Mouse (Mus musculus): ENCODE measurements at regions not wholly inside any gene's neighbourhood (a gene's known extent, or its start where the extent isn't known, plus 50 kb on each side); places are given as distances from the start of the nearest gene placed in this dataset.

DNA sequence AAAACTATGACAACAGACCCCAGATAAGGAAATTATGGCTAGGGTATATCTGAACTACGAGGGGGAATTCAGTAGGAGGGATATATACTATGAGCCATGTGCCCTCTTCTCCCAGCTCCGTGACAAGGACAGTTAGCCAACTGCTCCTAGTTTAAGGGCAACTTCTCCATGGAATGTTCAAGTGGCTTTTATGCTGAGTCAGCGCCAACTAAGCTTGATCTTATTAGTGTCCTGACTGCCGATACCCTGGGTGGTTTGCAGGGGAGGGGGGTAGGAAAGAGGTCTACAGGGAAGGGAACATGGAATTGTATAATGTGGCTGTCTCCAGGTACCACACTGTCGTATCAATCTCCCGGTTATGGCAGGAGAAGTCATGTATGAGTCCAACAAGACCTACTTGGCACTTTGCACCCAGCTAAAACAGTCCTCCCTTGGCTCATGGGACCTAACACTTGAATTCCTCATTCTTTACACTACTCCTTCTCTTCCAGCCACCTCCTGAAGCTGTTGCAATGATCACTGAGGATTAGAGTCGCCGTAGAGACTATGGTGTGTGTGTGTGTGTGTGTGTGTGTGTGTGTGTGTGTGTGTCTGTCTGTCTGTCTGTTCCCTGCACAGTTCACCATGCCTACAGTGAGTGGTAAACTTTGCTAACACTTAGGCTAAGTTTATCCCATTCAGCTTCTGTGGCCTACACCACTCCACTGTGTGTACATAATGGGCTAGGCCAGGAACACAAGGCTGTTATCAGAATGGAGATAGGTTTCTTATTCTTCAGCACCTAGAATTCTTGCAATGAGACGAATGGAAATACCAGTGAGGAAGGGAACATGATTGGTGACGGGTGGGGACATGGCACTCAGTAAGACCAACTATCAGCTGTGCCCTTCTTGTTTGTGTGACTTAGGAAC lies 1251.1 kb upstream of the A1bg start:
- DNase-seq = no peak

- DNase-seq = no peak
Observed at GRCm38 (mm10) chr15:62171632-62172031, 1248.8 kb upstream of the A1bg start.

GRCm38 (mm10) chr15:62171167-62171566 lies 1248.4 kb upstream of the A1bg start:
- DNase-seq = no peak

DNA sequence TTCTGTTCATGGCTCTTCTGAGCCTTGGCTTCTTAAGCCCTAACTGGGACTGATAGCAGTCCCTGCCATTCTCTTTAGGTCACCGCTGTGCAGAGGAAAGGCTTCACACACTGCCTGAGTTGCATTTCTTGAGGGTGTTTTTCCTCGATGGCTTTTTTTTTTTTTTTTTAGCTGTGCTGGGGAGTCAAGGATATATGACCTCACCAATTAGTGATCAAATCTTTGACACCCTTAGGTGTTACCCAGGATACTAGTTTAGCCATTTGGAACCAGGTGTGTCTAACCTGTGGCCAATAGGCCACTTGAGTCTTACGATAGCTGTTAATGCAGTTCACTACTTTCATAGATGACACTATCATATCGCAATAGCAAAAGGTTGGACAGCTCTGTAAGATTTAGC lies 1247.5 kb upstream of the A1bg start:
- DNase-seq = no peak

GRCm38 (mm10) chr15:62169591-62170019 lies 1246.8 kb upstream of the A1bg start:
- no peak for DNase-seq

DNA sequence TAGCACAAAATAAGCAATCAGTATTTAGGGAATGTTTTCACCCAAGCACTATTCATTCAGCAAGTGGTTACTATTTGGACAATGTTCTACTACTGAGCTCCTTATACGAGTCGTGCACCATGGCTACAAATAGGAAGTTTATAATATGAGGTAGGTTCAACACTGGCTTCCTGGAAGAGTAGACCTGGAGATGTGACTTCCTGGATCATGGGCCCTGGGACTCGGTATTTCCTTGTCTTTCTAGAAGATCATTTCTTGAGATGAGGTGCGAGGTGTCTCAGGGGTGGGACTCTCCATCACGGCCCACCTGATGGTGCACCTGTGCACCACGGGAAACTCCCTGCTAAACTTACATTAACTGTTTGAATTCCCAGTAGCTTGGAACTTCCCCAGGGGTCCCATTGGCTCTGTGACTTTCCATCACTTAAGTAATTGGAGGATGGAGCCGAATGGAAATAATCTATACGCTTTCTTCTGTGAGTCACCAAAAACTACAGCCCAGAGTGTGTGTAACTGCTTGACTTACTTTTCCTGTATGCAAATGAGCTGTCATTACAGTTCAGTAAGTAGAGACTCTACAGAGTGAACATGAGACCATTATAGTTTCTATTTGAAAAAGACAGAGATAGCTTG lies 1246.3 kb upstream of the A1bg start:
- DNase-seq = no peak

GRCm38 (mm10) chr15:62168522-62168921 lies 1245.7 kb upstream of the A1bg start:
- no peak for DNase-seq

DNA sequence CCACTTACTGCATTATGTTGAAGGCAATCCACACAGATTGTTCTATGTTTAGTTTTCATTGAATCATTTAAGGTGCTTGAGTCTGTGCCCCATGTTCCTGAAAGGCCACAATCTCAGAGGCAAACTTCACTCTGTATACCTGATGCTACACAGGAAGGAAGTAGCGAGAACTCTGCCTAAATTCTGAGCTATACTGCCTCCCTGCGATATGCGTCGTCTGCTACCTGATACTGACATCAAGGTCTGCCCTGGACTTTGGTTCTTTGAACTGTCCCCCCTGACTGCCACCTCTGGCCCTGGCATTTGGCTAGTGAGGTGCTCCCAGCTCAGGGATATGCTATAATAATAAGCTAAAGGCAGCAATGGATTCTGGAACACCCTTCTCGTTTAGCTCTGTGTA lies 1244.0 kb upstream of the A1bg start:
- no peak for DNase-seq

GRCm38 (mm10) chr15:62165826-62166500 lies 1243.2 kb upstream of the A1bg start:
- DNase-seq = no peak

DNA sequence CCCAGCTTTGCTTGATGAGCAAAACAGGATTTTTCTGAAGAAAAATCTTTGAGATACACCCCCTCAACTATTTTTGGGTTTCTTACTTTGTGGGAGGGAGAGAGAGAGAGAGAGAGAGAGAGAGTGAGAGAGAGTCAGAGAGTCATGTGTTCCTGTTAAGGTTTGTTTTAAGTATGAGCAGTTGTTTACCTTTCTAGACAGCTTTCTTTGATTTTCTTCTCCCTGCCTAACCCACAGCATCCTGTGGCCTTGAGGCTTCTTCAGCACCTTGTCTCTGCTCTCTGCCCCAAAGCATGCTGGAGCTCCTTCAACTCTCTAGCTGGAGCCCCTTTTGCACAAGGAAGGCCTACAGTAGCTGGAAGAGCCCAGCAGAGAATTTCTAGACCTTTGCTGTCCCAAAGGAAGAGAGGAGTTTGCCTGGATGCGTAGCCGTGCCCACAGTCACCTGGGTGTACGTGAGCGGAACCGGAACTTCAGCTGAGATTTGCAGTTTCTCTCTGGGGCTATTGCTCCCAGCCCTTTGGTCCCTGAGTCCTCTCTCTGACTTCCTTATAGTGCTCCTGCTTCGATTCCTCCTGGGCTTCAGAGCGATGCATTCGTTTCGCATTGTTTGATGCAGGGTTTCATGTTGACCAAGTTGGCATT lies 1242.1 kb upstream of the A1bg start:
- no peak for DNase-seq

DNA sequence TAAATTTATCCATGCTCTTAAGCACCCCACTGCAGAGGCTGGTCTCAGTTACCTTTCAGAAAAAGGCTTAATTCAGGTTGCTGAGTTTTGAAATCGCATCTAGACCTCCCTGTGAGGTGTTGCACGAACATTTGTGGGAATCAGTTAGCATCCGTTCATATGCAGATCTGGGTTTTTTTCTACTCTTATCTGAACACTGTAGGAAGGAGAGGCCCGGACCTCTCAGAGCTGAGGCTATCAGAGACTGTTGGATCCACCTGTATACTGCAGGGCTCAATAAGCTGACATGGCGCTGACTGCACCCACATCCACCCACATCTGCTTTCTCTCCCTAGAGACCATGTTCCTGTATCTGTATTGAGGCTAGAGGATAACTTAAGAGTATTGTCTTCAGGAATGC lies 1240.4 kb upstream of the A1bg start:
- no peak for DNase-seq

DNA sequence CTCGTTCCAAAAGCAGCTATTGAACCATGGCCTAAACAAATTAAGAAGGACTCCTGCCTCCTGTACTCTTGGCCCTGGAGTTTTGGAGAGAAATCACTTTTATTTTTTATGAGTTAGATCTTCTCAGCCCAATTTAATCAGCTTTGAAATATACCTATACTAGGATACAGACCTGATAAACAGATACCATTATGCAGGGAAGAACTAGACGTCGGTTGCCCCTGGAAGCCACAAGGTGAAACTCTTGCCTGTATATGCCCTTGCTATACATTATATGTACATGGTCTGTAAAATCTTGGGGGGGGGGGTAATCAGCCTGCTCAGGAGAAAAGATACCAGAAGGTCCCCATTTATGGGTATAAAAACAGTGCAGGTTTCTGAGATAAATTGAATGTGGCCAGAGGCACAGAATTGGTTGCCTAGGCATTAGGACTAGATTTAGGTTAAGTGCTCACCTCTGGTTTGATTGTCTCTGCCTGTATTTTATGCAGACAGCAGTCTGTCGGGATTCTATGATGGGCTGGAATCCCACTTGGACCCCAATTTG lies 1239.9 kb upstream of the A1bg start:
- DNase-seq = peak in 1 of 2 experiments; percentile 62

DNA sequence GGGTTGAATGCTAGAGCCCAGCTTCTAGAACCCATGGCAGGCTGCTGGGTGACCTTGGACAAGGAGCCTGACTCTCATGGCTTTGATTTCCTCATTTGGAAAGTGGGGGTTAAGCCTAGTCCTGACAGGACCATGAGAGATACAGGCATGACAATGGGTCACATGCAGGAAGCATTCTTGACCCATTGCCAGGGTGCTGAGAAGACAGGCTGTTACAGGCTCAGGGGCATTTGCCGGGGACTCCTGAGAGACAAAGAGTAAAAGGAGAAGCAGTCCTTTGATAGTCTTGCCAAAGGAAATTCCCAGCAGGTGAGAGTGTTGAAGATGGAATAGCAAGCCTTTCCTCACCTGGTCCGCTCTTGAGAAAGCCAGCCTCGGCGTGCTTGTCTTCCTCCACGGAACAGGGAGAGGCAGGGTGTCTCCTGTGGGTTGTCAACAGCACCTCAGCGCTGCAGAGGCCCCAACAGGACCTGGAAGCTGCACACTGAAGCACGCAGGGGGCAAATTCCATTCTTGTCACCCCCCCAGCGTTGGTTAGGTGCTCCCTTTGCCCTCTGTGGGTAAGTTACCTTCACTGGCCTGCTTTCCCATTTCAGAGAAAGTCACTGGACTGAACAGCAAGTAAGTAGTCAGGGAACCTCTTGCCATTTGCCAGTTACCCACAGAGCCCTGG lies 1239.3 kb upstream of the A1bg start:
- peak; percentile 42 to 61 for DNase-seq

DNA sequence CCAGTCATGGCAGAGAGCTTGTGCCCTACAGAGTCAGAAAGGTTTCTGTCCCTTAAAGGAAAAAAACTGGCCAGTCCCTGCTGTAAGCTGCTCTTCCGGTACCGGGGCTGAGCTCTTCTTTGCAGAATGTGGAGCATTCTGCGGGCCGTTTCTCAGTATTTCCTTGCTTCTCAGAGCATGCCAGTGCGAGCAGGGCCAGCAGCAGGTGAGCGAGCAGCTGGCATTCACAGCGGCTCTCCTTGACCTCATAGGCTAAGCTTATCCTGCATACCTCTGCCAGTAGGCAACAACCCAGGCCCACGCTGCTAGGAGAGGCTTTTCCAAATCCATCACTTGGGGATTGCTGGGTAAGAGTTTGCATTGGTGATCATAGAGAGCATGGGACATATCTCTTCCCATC lies 1238.2 kb upstream of the A1bg start:
- peak; percentile 65 to 78 for DNase-seq

- no peak for DNase-seq
Observed at GRCm38 (mm10) chr15:62158875-62159675, 1236.3 kb upstream of the A1bg start.

- no peak for DNase-seq
Observed at GRCm38 (mm10) chr15:62157200-62158033, 1234.6 kb upstream of the A1bg start.

- DNase-seq = no peak
Observed at GRCm38 (mm10) chr15:62153222-62153621, 1230.4 kb upstream of the A1bg start.

GRCm38 (mm10) chr15:62152133-62152532 lies 1229.3 kb upstream of the A1bg start:
- no peak for DNase-seq

- DNase-seq = no peak
Observed at GRCm38 (mm10) chr15:62151690-62152089, 1228.9 kb upstream of the A1bg start.

DNA sequence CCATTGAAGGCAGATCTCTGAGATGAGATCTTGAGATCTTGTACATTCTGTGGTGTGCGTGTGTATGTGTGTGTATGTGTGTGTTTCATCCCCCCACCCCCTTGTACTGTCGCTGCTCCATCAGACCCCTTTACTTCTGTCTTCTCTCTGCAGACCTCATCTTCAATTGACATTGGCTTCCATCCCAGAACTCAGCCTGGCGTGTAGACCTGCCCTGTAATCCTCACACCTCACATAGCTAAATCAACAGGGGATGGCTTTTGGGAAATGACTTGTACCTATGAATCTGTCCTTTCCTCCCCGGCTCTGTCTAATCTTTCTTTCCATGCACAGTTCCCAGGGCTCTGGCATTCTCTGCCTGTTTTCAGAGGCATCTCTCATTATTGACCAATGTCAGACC lies 1227.5 kb upstream of the A1bg start:
- no peak for DNase-seq

Data from cerebellum, postnatal 25 days (tissue).